Mouse (Mus musculus) limb, embryonic 10.5 days (tissue): ENCODE data around the gene Camta1. TPM values are rescaled to one million over a fixed set of nuclear protein-coding genes. Genes with fewer than 3 reads are reported as not detected.

ENCODE experiments used
- DNase-seq: peaks from one replicate; pipeline ENCODE4 v3.0.0-alpha.2; 2017; ENCODE audit warnings: low spot score
- H3K27ac ChIP-seq: fragments of 300-500 bp; sonication (generic); 2 replicates; pipeline ENCODE4 v1.5.1; 2016; ENCODE audit warnings: mild to moderate bottlenecking
- H3K27me3 ChIP-seq: fragments of 300-500 bp; sonication (generic); 2 replicates; pipeline ENCODE4 v1.6.1; 2016; ENCODE audit warnings: low read depth, mild to moderate bottlenecking; ENCODE audit not compliant: poor library complexity, severe bottlenecking
- H3K36me3 ChIP-seq: fragments of 300-500 bp; sonication (generic); 2 replicates; pipeline ENCODE4 v1.6.1; 2016; ENCODE audit warnings: mild to moderate bottlenecking, moderate library complexity
- H3K4me1 ChIP-seq: fragments of 300-500 bp; sonication (generic); 2 replicates; pipeline ENCODE4 v1.6.1; 2016
- H3K4me3 ChIP-seq: fragments of 300-500 bp; sonication (generic); 2 replicates; pipeline ENCODE4 v1.5.1; 2016; ENCODE audit warnings: mild to moderate bottlenecking, moderate library complexity
- H3K9me3 ChIP-seq: fragments of 300-500 bp; sonication (generic); replicated peaks from 2 replicates; pipeline ENCODE4 v1.6.1; 2016; ENCODE audit warnings: mild to moderate bottlenecking
- WGBS: fragments of 180-500 bp; shearing (Covaris S2); methylation state at CpG from one replicate; pipeline ENCODE4 v1.1.7; 2016; 5-methylcytosine and 5-hydroxymethylcytosine counted together
- polyA plus RNA-seq: library from polyadenylated mRNA; unstranded; fragments of >200 nt; fragmentation: Nextera tagmentation; extraction: Ambion mirVana; gene quantifications from 2 replicates; pipeline ENCODE4 v1.2.1, GENCODE M21; 2016

The Camta1 gene
- polyA plus RNA-seq, 1 experiment from 2014 or later, result 102 TPM

GRCm38 (mm10) chr4:151275292-151275691 is 586.4 kb downstream of the Camta1 start:
- Histone ChIP-seq H3K27me3 (no peaks in the 10 kb centered on the region), H3K9me3 (no peaks in the 10 kb centered on the region)
- no peak for DNase-seq

GRCm38 (mm10) chr4:151263786-151264414 is 597.8 kb downstream of the Camta1 start:
- H3K36me3 ChIP-seq, result no peaks in the 10 kb centered on the region
- peaks cover 55% of the 10 kb centered on the region for H3K4me1 ChIP-seq
- no peak overlapping the region for H3K4me3 ChIP-seq
- WGBS, result 63% methylated on average over 14 of the region's 14 CpGs
- H3K27ac ChIP-seq, result no peak overlapping the region
- no peak for DNase-seq
- no peaks in the 10 kb centered on the region for H3K9me3 ChIP-seq
- H3K27me3 ChIP-seq, result 0 out of 2 replicates have a peak, but pooled peaks cover 5% of the 10 kb centered on the region

More at GRCm38 (mm10) chr4:151275292-151275691, 586.4 kb downstream of the Camta1 start:
- H3K4me3 ChIP-seq, result no peak overlapping the region
- H3K27ac ChIP-seq, result no peak overlapping the region
- H3K4me1 ChIP-seq, result 0 out of 2 replicates have a peak, but pooled peaks cover 2% of the 10 kb centered on the region
- 73% methylated on average over 13 of the region's 13 CpGs for WGBS
- H3K36me3 ChIP-seq, result no peaks in the 10 kb centered on the region

GRCm38 (mm10) chr4:151263052-151263451 is 598.6 kb downstream of the Camta1 start:
- Histone ChIP-seq H3K9me3 (no peaks in the 10 kb centered on the region), H3K27me3 (0 out of 2 replicates have a peak, but pooled peaks cover 7% of the 10 kb centered on the region), H3K27ac (no peak overlapping the region), H3K36me3 (no peaks in the 10 kb centered on the region), H3K4me3 (no peak overlapping the region), H3K4me1 (peaks cover 63% of the 10 kb centered on the region)
- WGBS, result 66% methylated on average over 7 of the region's 7 CpGs
- no peak for DNase-seq

GRCm38 (mm10) chr4:151256622-151257021 is 605.1 kb downstream of the Camta1 start:
- Histone ChIP-seq H3K27ac (no peak overlapping the region), H3K4me3 (no peak overlapping the region), H3K36me3 (no peaks in the 10 kb centered on the region), H3K4me1 (peaks cover 35% of the 10 kb centered on the region), H3K27me3 (0 out of 2 replicates have a peak, but pooled peaks cover 3% of the 10 kb centered on the region), H3K9me3 (no peaks in the 10 kb centered on the region)
- no peak for DNase-seq
- WGBS, result 70% methylated on average over 4 of the region's 4 CpGs

GRCm38 (mm10) chr4:151250824-151251223 is 610.9 kb downstream of the Camta1 start:
- no peak overlapping the region for H3K4me3 ChIP-seq
- WGBS, result 92% methylated on average over 6 of the region's 6 CpGs

GRCm38 (mm10) chr4:151245068-151245797 is 616.4 kb downstream of the Camta1 start:
- Histone ChIP-seq H3K9me3 (no peaks in the 10 kb centered on the region), H3K27me3 (peaks cover 19% of the 10 kb centered on the region; the same call in 1 of the 2 replicates), H3K27ac (no peak overlapping the region), H3K36me3 (no peaks in the 10 kb centered on the region), H3K4me3 (no peak overlapping the region), H3K4me1 (no peaks in the 10 kb centered on the region)
- WGBS, result 67% methylated on average over 7 of the region's 7 CpGs
- DNase-seq, result no peak

More at GRCm38 (mm10) chr4:151250824-151251223, 610.9 kb downstream of the Camta1 start:
- H3K27ac ChIP-seq, result no peak overlapping the region
- no peaks in the 10 kb centered on the region for H3K27me3 ChIP-seq
- H3K36me3 ChIP-seq, result no peaks in the 10 kb centered on the region
- no peaks in the 10 kb centered on the region for H3K9me3 ChIP-seq
- H3K4me1 ChIP-seq, result no peaks in the 10 kb centered on the region
- DNase-seq, result no peak

GRCm38 (mm10) chr4:151243445-151243844 is 618.2 kb downstream of the Camta1 start:
- Histone ChIP-seq H3K4me1 (no peaks in the 10 kb centered on the region), H3K9me3 (no peaks in the 10 kb centered on the region), H3K27me3 (peaks cover 19% of the 10 kb centered on the region; the same call in 1 of the 2 replicates), H3K4me3 (no peak overlapping the region), H3K36me3 (no peaks in the 10 kb centered on the region), H3K27ac (no peak overlapping the region)
- DNase-seq, result no peak
- WGBS, result 65% methylated on average over 9 of the region's 9 CpGs

- H3K27me3 ChIP-seq, result peaks cover 19% of the 10 kb centered on the region; the same call in 1 of the 2 replicates
- H3K4me1 ChIP-seq, result no peaks in the 10 kb centered on the region
- H3K27ac ChIP-seq, result no peak overlapping the region
- 25% methylated on average over 12 of the region's 12 CpGs for WGBS
- DNase-seq, result no peak
- no peaks in the 10 kb centered on the region for H3K36me3 ChIP-seq
- no peak overlapping the region for H3K4me3 ChIP-seq
- no peaks in the 10 kb centered on the region for H3K9me3 ChIP-seq
Measured at GRCm38 (mm10) chr4:151242751-151243150, 618.9 kb downstream of the Camta1 start.

- Histone ChIP-seq H3K27ac (no peak overlapping the region), H3K27me3 (peaks cover 19% of the 10 kb centered on the region; the same call in 1 of the 2 replicates), H3K36me3 (no peaks in the 10 kb centered on the region), H3K4me1 (peaks cover 9% of the 10 kb centered on the region; the same call in 1 of the 2 replicates), H3K9me3 (no peaks in the 10 kb centered on the region), H3K4me3 (no peak overlapping the region)
- 88% methylated on average over 5 of the region's 5 CpGs for WGBS
- no peak for DNase-seq
Measured at GRCm38 (mm10) chr4:151240465-151240864, 621.2 kb downstream of the Camta1 start.

GRCm38 (mm10) chr4:151238970-151239684 is 622.5 kb downstream of the Camta1 start:
- DNase-seq, result no peak

GRCm38 (mm10) chr4:151237501-151237900 is 624.2 kb downstream of the Camta1 start:
- Histone ChIP-seq H3K36me3 (no peaks in the 10 kb centered on the region), H3K4me1 (peaks cover 9% of the 10 kb centered on the region; the same call in 1 of the 2 replicates), H3K27me3 (peaks cover 6% of the 10 kb centered on the region; the same call in 1 of the 2 replicates), H3K9me3 (no peaks in the 10 kb centered on the region), H3K4me3 (no peak overlapping the region), H3K27ac (no peak overlapping the region)
- WGBS, result 58% methylated on average over 3 of the region's 3 CpGs
- DNase-seq, result no peak

More at GRCm38 (mm10) chr4:151238970-151239684, 622.5 kb downstream of the Camta1 start:
- Histone ChIP-seq H3K36me3 (no peaks in the 10 kb centered on the region), H3K4me3 (no peak overlapping the region), H3K9me3 (no peaks in the 10 kb centered on the region), H3K27ac (no peak overlapping the region), H3K4me1 (peaks cover 9% of the 10 kb centered on the region; the same call in 1 of the 2 replicates), H3K27me3 (peaks cover 19% of the 10 kb centered on the region; the same call in 1 of the 2 replicates)
- WGBS, result 84% methylated on average over 19 of the region's 19 CpGs

GRCm38 (mm10) chr4:151234981-151235380 is 626.7 kb downstream of the Camta1 start:
- no peaks in the 10 kb centered on the region for H3K36me3 ChIP-seq
- no peak for DNase-seq
- no peak overlapping the region for H3K27ac ChIP-seq
- WGBS, result 88% methylated on average over 4 of the region's 4 CpGs
- no peak overlapping the region for H3K4me3 ChIP-seq
- peaks cover 8% of the 10 kb centered on the region; the same call in 1 of the 2 replicates for H3K27me3 ChIP-seq
- peaks cover 9% of the 10 kb centered on the region; the same call in 1 of the 2 replicates for H3K4me1 ChIP-seq
- H3K9me3 ChIP-seq, result no peaks in the 10 kb centered on the region
